Mouse (Mus musculus) MEL (cell line): ENCODE results near the gene Cep104.

Experiments used
- CTCF ChIP-seq, 3 experiments: IDR thresholded peaks in 2 of 3; conservative IDR thresholded peaks in 1 of 3; 2 replicates each; pipeline ENCODE4 v1.5.1; 2011 to 2012; ENCODE audit warnings: low read length in 3 of 3, low read depth in 2 of 3, mild to moderate bottlenecking in 2 of 3, improper control_type of control experiment in 1 of 3, inconsistent platforms in 1 of 3, mixed read lengths in 1 of 3, moderate library complexity in 1 of 3; ENCODE audit not compliant: control insufficient read depth in 1 of 3, insufficient read depth in 1 of 3, poor library complexity in 1 of 3, severe bottlenecking in 1 of 3
- POLR2A ChIP-seq, 2 experiments: IDR thresholded peaks; 2 replicates each; pipeline ENCODE4 v1.6.1; 2011 to 2012; ENCODE audit warnings: low read length in 2 of 2, mild to moderate bottlenecking in 2 of 2, control low read depth in 1 of 2, improper control_type of control experiment in 1 of 2, low read depth in 1 of 2, moderate library complexity in 1 of 2; ENCODE audit not compliant: control insufficient read depth in 1 of 2, insufficient read depth in 1 of 2, poor library complexity in 1 of 2
- USF1 ChIP-seq: IDR thresholded peaks from 2 replicates; pipeline ENCODE4 v1.6.1; 2014; ENCODE audit warnings: low read depth, mild to moderate bottlenecking, inconsistent platforms, low read length, improper control_type of control experiment, moderate library complexity

DNA sequence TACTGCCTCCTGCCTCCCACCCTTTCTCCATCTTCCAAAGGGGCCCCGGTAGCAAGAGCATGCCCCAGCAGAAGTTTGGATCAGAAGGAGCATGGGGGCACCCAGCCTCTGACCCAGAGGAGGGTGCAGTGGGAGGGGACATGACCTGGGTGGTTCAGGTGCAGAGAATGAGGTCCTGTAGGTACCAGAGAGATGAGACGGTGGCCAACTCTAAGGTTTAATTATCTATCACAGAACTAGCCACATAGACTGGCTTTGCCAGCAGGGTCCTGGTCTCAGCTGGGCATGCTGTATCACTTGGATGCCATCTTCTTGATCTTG, 51.4 kb downstream of the Cep104 start:
- TF ChIP-seq CTCF (IDR thresholded peaks at IDR 0.05 in 2 of 3, conservative IDR thresholded peaks at IDR 0.05 in 1 of 3; ENCODE audit: control insufficient read depth in 1 of 3, insufficient read depth in 1 of 3, low read depth in 2 of 3, low read length in 3 of 3, poor library complexity in 1 of 3, severe bottlenecking in 1 of 3) (no peak), USF1 (no peak), POLR2A (IDR thresholded peaks at IDR 0.05; ENCODE audit: control insufficient read depth in 1 of 2, insufficient read depth in 1 of 2, low read depth in 1 of 2, low read length in 2 of 2, poor library complexity in 1 of 2) (no peak)
